Mouse (Mus musculus): ENCODE measurements around the gene Sult2a5. TPM values are rescaled to one million over a fixed set of nuclear protein-coding genes. Genes with fewer than 3 reads are reported as not detected.

Sult2a5 gene
- not detected for total RNA-seq (2023)

DNA sequence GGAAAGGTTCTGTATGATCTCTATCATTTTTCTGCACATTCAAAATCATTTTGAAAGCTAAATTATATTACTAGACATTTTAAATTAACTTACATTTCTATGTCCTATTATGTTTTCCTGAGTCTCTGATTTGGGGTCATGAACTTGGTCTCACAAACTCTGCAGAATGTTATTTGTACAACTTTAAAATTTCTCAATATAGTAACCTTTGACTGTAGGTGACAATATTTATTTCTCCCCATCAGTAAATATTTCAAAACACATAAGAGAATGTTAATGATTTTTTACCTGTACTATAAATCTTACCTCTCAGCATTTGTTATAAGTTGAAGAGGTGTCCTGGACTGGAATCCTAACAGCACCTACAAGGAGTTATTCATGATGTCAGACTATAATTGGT lies at the start of gene Sult2a5:
TSS of gene Sult2a5 (plus strand) at position 301 of the 400 bp plus-strand sequence.

Other genes starting within 250 kb of the Sult2a5 start
- not detected for gene Cabp5, start 225.8 kb upstream of the Sult2a5 start, total RNA-seq (2023)
- not detected for gene Bsph1, start 173.1 kb upstream of the Sult2a5 start, total RNA-seq (2023)
- not detected for gene Bsph2, start 52.9 kb upstream of the Sult2a5 start, total RNA-seq (2023)
- gene Sult2a2, start 109.5 kb downstream of the Sult2a5 start, total RNA-seq (2023), result not detected
- gene Sult2a1, start 213.4 kb downstream of the Sult2a5 start, total RNA-seq (2023), result not detected